Mouse (Mus musculus) kidney, adult 2 months (tissue): ENCODE data around the gene Tnfrsf9.

Experiments
- CTCF ChIP-seq: fragments of 200-500 bp; conservative IDR thresholded peaks from 2 replicates; pipeline ENCODE4 v1.5.1; 2011; ENCODE audit warnings: low read depth, mild to moderate bottlenecking, control low read depth, low read length, moderate library complexity, mixed read lengths; ENCODE audit not compliant: insufficient read depth, insufficient read length
- POLR2A ChIP-seq: fragments of 200-500 bp; IDR thresholded peaks from one replicate; pipeline ENCODE4 v1.6.1; 2011; ENCODE audit warnings: low read depth, low read length, control low read depth

DNA sequence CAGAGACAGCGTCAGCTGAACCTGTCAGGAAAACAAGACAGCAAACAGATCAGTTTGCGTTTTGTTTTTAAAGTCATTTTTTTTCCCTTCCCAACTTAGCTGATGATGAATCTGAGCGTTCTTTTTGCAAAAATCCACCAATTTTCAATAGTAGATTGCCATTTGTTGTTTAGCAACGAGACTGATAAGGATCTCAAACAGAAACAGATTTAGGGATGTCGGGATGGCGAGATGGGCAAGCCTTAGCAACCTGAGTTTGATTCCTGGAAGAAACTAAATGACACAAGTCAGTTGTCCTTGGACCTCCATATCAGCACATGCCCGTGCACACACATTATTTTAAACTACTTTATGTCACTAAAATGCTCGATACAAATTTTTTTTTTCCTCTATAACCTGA, 41.7 kb upstream of the Tnfrsf9 start:
- TF ChIP-seq POLR2A (no peak), CTCF (no peak)
